Mouse (Mus musculus) kidney, postnatal 0 days (tissue): ENCODE results near the gene Cep128. TPM values are rescaled to one million over a fixed set of nuclear protein-coding genes. Genes with fewer than 3 reads are reported as not detected.

ENCODE experiments used
- ATAC-seq: fragments of 200-750 bp; cut with Nextera tagmentation; replicated peaks from 2 replicates; pipeline ENCODE4 v1.8.0; 2017; ENCODE audit warnings: low read depth, moderate number of reproducible peaks, moderate TSS enrichment, moderate library complexity; ENCODE audit not compliant: low FRiP score
- DNase-seq: peaks from one replicate; pipeline ENCODE4 v3.0.0-alpha.2; 2016; ENCODE audit warnings: low spot score
- H3K27ac ChIP-seq: fragments of 300-500 bp; sonication (generic); 2 replicates; pipeline ENCODE4 v1.5.1; 2014; ENCODE audit warnings: mild to moderate bottlenecking
- H3K27me3 ChIP-seq: fragments of 300-500 bp; sonication (generic); 2 replicates; pipeline ENCODE4 v1.6.1; 2014; ENCODE audit warnings: low read length, mixed read lengths; ENCODE audit not compliant: insufficient read depth
- H3K36me3 ChIP-seq: fragments of 300-500 bp; sonication (generic); 2 replicates; pipeline ENCODE4 v1.6.1; 2014; ENCODE audit warnings: low read length, mixed read lengths; ENCODE audit not compliant: insufficient read depth
- H3K4me1 ChIP-seq: fragments of 300-500 bp; sonication (generic); replicated peaks from 2 replicates; pipeline ENCODE4 v1.6.1; 2014; ENCODE audit warnings: antibody characterized with exemption, low read length, mixed read lengths; ENCODE audit not compliant: insufficient read depth
- H3K4me2 ChIP-seq: fragments of 300-500 bp; sonication (generic); 2 replicates; pipeline ENCODE4 v1.6.1; 2014; ENCODE audit warnings: mild to moderate bottlenecking, low read length, moderate library complexity, mixed read lengths
- H3K4me3 ChIP-seq: fragments of 300-500 bp; sonication (generic); replicated peaks from 2 replicates; pipeline ENCODE4 v1.5.1; 2014; ENCODE audit warnings: low read depth, low read length
- H3K9ac ChIP-seq: fragments of 300-500 bp; sonication (generic); 2 replicates; pipeline ENCODE4 v1.6.1; 2014; ENCODE audit warnings: low read depth, low read length
- H3K9me3 ChIP-seq: fragments of 300-500 bp; sonication (generic); replicated peaks from 2 replicates; pipeline ENCODE4 v1.6.1; 2016; ENCODE audit warnings: low read length, inconsistent platforms, mixed read lengths
- CTCF ChIP-seq: IDR thresholded peaks from 2 replicates; pipeline ENCODE4 v1.5.1; 2016; ENCODE audit warnings: antibody characterized with exemption, low read depth, mild to moderate bottlenecking, moderate library complexity
- WGBS: fragments of 180-500 bp; shearing (Covaris S2); extraction: QIAGEN DNeasy Blood & Tissue Kit; methylation state at CpG from one replicate; pipeline ENCODE4 v1.1.7; 2014; 5-methylcytosine and 5-hydroxymethylcytosine counted together
- polyA plus RNA-seq: library from polyadenylated mRNA; unstranded; fragments of >200 nt; fragmentation: Nextera tagmentation; extraction: Ambion mirVana; gene quantifications from 2 replicates; pipeline ENCODE4 v1.2.1, GENCODE M21; 2015

Cep128 gene
- polyA plus RNA-seq, 1 experiment from 2014 or later = 2.9 TPM

- no peak for ATAC-seq
- Histone ChIP-seq H3K4me1 (no peaks in the 10 kb centered on the region), H3K27me3 (no peaks in the 10 kb centered on the region)
Observed at GRCm38 (mm10) chr12:91295436-91295835, 88.8 kb downstream of the Cep128 start.

GRCm38 (mm10) chr12:91273936-91274335 lies 110.3 kb downstream of the Cep128 start:
- H3K9me3 ChIP-seq = no peaks in the 10 kb centered on the region
- ATAC-seq (no peak), DNase-seq (no peak)
- H3K27me3 ChIP-seq = no peaks in the 10 kb centered on the region
- 83% methylated on average over 2 of the region's 2 CpGs for WGBS
- no peak overlapping the region for H3K27ac ChIP-seq
- H3K9ac ChIP-seq = no peak overlapping the region
- no peaks in the 10 kb centered on the region for H3K36me3 ChIP-seq
- H3K4me2 ChIP-seq = no peak overlapping the region
- H3K4me3 ChIP-seq = no peak overlapping the region
- TF ChIP-seq CTCF = no peak
- H3K4me1 ChIP-seq = no peaks in the 10 kb centered on the region

More at GRCm38 (mm10) chr12:91295436-91295835, 88.8 kb downstream of the Cep128 start:
- WGBS = 93% methylated on average over 3 of the region's 3 CpGs
- Histone ChIP-seq H3K4me2 (no peak overlapping the region), H3K9me3 (no peaks in the 10 kb centered on the region), H3K9ac (no peak overlapping the region), H3K36me3 (0 out of 2 replicates have a peak, but pooled peaks cover 6% of the 10 kb centered on the region), H3K27ac (no peak overlapping the region), H3K4me3 (no peak overlapping the region)
- DNase-seq = no peak
- no peak for TF ChIP-seq CTCF

- ATAC-seq = no peak
- Histone ChIP-seq H3K27ac (no peak overlapping the region), H3K36me3 (no peaks in the 10 kb centered on the region), H3K4me2 (no peak overlapping the region), H3K27me3 (no peaks in the 10 kb centered on the region), H3K4me3 (no peak overlapping the region), H3K9ac (no peak overlapping the region), H3K4me1 (no peaks in the 10 kb centered on the region), H3K9me3 (no peaks in the 10 kb centered on the region)
- DNase-seq = no peak
- WGBS = 83% methylated on average over 2 of the region's 2 CpGs
- TF ChIP-seq CTCF = no peak
Observed at GRCm38 (mm10) chr12:91269634-91270033, 114.6 kb downstream of the Cep128 start.

GRCm38 (mm10) chr12:91268974-91269373 lies 115.2 kb downstream of the Cep128 start:
- H3K9ac ChIP-seq = no peak overlapping the region
- 82% methylated on average over 3 of the region's 3 CpGs for WGBS
- ATAC-seq (no peak), DNase-seq (no peak)
- H3K27ac ChIP-seq = no peak overlapping the region
- no peaks in the 10 kb centered on the region for H3K27me3 ChIP-seq
- no peaks in the 10 kb centered on the region for H3K9me3 ChIP-seq
- no peak overlapping the region for H3K4me3 ChIP-seq
- TF ChIP-seq CTCF = no peak
- no peaks in the 10 kb centered on the region for H3K4me1 ChIP-seq
- no peaks in the 10 kb centered on the region for H3K36me3 ChIP-seq
- H3K4me2 ChIP-seq = no peak overlapping the region

GRCm38 (mm10) chr12:91266014-91266413 lies 118.2 kb downstream of the Cep128 start:
- DNase-seq (no peak), ATAC-seq (no peak)
- no peak for TF ChIP-seq CTCF
- 85% methylated on average over 2 of the region's 2 CpGs for WGBS
- Histone ChIP-seq H3K9me3 (no peaks in the 10 kb centered on the region), H3K27me3 (no peaks in the 10 kb centered on the region), H3K4me2 (no peak overlapping the region), H3K4me1 (no peaks in the 10 kb centered on the region), H3K9ac (no peak overlapping the region), H3K27ac (no peak overlapping the region), H3K36me3 (no peaks in the 10 kb centered on the region), H3K4me3 (no peak overlapping the region)

GRCm38 (mm10) chr12:91265462-91265861 lies 118.7 kb downstream of the Cep128 start:
- H3K4me1 ChIP-seq = no peaks in the 10 kb centered on the region
- H3K36me3 ChIP-seq = no peaks in the 10 kb centered on the region
- H3K27me3 ChIP-seq = no peaks in the 10 kb centered on the region
- H3K4me2 ChIP-seq = no peak overlapping the region
- H3K9ac ChIP-seq = no peak overlapping the region
- DNase-seq (no peak), ATAC-seq (no peak)
- no peak overlapping the region for H3K4me3 ChIP-seq
- H3K9me3 ChIP-seq = no peaks in the 10 kb centered on the region
- no peak for TF ChIP-seq CTCF
- WGBS = 76% methylated on average over 5 of the region's 5 CpGs
- no peak overlapping the region for H3K27ac ChIP-seq

GRCm38 (mm10) chr12:91264828-91265355 lies 119.3 kb downstream of the Cep128 start:
- Histone ChIP-seq H3K9ac (no peak overlapping the region), H3K27ac (no peak overlapping the region), H3K36me3 (no peaks in the 10 kb centered on the region), H3K4me3 (no peak overlapping the region), H3K9me3 (no peaks in the 10 kb centered on the region), H3K4me2 (no peak overlapping the region), H3K4me1 (no peaks in the 10 kb centered on the region), H3K27me3 (no peaks in the 10 kb centered on the region)
- no peak for TF ChIP-seq CTCF
- DNase-seq = no peak
- ATAC-seq = no peak
- 86% methylated on average over 3 of the region's 3 CpGs for WGBS
